Mouse (Mus musculus): ENCODE results near the gene Cercam.
"Not testable (repeated sequence)": the region's sequence is repeated elsewhere in the genome, so short reads cannot be mapped to it uniquely, and the experiment has no call there.

Gene Cercam

DNA sequence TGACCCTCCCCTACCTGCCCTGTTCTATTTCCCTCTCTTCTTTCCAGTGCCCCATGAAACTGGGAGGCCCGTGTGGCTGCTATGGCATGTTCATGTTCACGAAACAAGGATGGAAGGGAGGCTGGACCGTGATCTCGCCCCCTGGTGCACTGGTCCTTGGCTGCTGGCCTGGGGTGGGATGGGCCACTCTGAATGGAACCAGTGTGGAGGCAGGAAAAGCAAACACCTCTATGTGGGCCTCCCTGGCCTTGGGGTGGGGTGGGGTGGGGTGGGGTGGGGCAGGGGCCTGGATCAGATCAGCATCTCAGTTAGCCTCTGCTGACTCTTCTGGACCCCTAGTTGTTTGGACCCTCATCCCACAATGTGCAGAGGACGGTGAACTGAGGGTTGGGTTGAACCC lies 15.2 kb upstream of the Cercam start:
- no peak for DNase-seq (ENCODE audit: low read depth, low spot score)

DNA sequence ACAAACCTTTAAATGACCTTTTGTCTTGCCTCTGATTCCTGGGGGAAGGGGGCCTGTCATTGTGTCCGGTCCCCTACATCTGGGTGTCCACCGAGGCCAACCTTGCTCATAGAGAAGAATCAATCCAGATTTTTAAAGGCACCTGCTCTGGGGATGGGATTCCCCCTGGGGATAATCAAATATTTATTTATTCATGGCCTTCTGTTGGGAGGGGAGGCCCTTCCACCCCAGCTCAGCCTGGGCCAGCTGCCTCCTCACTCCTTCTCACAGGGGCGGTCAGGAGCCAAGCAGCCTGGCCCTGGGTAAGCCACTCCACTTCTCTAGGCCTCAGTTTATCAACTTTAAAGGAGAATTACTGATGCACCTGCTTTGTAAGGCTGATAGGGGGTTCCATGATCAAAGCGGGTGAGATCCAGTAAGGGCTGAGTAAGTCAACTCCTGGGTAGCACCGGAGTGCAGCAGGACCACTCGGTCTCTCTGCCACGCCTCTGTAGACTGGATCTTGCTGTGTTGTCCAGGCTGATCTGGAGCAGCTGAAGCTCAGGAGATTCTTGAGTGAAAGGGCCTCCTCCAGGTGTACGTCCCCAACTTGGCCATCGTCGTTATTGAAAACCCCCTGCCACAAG lies 13.3 kb upstream of the Cercam start:
- no peak for DNase-seq (ENCODE audit: low read depth, low spot score)

DNA sequence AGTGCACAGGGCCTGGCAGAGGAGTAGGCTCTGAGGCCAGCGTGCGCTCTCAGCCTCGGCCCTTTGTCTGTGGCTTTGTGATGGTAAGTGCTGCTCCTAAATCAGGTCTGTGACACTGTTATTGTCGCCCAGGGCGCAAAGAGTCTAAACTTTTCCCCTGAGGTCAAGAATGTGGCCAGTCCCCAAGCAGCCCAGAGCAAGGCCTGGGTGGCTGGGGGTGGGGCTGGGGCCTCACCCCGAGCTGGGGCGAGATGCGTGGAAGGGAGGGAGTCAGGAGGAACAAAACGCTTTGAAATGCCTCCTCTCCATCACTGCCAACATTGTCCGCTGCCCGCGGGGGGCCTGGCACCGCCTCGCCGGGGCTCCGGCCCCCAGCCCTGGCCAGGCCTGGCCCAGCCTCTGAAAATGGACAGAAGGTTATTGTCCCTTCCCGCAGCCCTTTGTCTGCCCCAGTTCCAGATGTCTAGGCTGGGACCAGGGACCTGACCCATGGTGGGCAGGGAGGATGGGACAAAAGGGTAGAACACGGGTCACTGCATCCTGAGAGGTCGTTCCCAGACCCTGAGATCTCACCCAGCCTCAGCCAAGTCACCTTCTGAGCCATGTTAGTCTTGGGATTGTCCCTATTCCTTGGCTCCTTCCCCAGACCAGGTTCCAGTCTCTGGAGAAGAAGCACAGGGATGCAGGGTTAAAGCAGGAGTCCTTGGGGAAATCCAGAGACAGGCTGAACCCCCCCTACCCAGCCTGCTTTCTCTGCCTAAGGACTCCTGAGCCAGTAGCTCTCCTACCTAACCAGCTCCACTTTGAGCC lies 12.3 kb upstream of the Cercam start:
- DNase-seq (ENCODE audit: low read depth, low spot score), result no peak

GRCm38 (mm10) chr2:29857341-29857740 lies 11.6 kb upstream of the Cercam start:
- DNase-seq (ENCODE audit: low read depth, low spot score), result no peak

DNA sequence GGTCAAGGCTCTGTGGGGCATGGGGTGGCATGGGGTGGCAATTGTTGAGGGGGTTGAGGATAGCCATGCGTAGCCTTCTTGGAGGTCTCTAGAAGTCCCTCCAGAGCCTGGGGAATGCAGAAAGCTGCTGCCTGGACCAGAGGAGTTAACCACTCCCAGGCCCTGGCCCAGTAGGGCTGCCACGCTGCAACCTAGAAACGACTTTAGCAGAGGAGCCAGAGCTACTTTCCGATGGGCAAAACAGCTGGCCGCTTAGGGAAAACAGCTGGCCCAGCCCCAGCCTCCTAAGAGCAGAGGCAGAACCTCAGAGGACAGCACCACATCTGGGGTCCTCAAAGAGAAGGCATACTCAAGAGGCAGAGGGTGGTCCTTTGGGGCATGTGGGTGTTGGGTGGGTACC lies 11.0 kb upstream of the Cercam start:
- no peak for DNase-seq (ENCODE audit: low read depth, low spot score)

GRCm38 (mm10) chr2:29858748-29859473 lies 10.1 kb upstream of the Cercam start:
- DNase-seq (ENCODE audit: low read depth, low spot score), result peak; percentile 29

DNA sequence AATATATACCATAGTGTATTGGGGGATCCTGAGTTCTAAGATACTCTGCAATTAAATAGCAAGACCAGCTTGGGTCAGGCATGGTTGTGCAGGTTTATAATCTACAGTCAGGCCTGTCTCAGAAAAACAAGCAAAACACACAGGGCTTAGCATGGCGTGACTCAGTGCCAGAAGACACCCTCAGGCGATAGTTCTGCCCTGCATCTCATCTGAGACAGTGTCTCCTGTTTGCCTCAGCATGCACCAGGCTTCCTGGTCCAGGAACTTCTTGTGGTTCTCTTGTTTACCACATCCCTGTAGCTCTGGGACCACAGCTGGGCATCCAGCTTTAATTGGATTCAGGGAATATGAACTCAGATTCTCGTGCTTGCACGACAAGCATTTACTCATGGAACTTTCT lies 3.8 kb upstream of the Cercam start:
- no peak for DNase-seq (ENCODE audit: low read depth, low spot score)

GRCm38 (mm10) chr2:29869646-29870451 lies 885 bp downstream of the Cercam start:
- no peak for DNase-seq (ENCODE audit: low read depth, low spot score)

DNA sequence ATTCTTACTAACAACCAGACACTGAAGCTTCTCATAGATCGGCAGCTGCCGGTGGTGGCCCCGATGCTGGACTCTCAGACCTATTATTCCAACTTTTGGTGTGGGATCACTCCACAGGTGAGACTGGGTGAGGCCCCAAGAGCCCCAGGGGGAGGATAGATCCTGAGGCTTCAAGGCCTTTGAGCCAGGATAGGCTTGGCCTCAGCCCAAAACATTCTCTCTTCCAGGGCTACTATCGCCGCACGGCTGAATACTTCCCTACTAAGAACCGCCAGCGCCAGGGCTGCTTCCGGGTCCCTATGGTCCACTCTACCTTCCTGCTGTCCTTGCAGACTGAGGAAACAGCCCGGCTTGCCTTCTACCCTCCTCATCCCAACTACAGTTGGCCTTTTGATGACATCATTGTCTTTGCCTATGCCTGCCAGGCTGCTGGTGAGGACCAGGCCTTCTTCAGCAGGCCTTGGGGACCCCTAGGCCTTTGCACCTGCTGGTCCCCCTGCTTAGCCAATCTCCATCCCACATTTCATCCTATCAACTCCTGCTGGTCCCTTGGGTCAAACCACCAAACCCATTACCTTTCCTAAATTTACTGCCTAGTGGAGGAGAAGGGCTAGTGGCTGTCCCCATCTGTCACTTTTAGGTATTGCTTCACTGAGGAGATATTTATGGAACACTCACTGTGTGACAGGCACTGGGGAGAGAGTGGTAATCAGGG lies 3.8 kb downstream of the Cercam start:
- DNase-seq (ENCODE audit: low read depth, low spot score), result no peak

GRCm38 (mm10) chr2:29873801-29874200 lies 4.8 kb downstream of the Cercam start:
- DNase-seq (ENCODE audit: low read depth, low spot score), result no peak

DNA sequence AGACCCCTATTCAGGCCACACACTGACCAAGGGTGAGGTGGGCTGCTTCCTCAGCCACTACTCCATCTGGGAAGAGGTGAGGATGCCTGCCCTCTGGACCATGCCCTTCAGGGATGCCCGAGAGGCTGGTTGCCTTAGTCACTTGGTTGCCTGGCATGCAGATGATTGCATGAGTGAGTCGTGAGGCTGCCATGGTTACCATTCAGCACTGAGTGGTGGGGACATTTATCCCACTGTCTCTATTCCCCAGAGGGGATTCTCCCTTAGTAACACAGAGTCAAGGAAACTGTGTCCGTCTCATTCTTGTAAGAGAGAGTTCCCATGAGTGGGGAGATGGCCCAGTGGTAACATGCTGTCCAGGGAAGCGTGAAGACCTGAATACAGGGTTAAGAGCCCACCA lies 9.1 kb downstream of the Cercam start:
- DNase-seq (ENCODE audit: low read depth, low spot score), result no peak

GRCm38 (mm10) chr2:29879191-29879590 lies 10.2 kb downstream of the Cercam start:
- DNase-seq (ENCODE audit: low read depth, low spot score), result no peak

GRCm38 (mm10) chr2:29879964-29880830 lies 11.2 kb downstream of the Cercam start:
- no peak for DNase-seq (ENCODE audit: low read depth, low spot score)

DNA sequence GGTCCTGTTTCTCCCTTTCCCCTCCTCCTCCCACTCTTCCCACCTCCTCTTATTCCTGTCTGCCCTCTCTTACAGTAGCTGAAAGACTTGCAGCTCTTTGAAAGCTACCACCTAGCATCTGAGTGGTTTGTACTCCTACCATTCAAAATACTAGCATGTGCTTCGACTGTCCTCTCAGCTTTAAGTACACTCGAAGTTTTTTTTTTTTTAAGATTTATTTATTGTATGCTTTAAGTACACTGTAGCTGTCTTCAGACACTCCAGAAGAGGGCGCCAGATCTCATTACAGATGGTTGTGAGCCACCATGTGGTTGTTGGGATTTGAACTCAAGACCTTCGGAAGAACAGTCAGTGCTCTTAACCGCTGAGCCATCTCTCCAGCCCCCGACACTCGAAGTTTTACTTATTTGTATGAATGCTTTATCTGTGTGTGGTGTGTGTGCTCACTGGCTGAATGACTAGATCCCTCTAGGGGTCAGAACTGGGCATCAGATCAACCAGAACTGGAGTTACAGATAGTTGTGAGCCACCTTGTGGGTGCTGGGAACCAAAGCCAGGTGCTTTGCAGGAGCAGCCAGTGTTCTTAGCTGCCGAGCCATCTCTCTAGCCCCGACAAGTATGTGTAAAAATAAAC lies 17.8 kb downstream of the Cercam start:
- DNase-seq (ENCODE audit: low read depth, low spot score), result not testable (repeated sequence)

GRCm38 (mm10) chr2:29889066-29889944 lies 20.3 kb downstream of the Cercam start, which contains the start of gene Odf2:
Gene Odf2, plus strand, starts transcription at chr2:29889221.
- DNase-seq (ENCODE audit: low read depth, low spot score), result peak; percentile 99

- DNase-seq (ENCODE audit: low read depth, low spot score), result peak; percentile 52
These were observed 21.2 kb downstream of the Cercam start for GRCm38 (mm10) chr2:29889991-29890833.

GRCm38 (mm10) chr2:29891773-29892172 lies 22.8 kb downstream of the Cercam start:
- no peak for DNase-seq (ENCODE audit: low read depth, low spot score)

DNA sequence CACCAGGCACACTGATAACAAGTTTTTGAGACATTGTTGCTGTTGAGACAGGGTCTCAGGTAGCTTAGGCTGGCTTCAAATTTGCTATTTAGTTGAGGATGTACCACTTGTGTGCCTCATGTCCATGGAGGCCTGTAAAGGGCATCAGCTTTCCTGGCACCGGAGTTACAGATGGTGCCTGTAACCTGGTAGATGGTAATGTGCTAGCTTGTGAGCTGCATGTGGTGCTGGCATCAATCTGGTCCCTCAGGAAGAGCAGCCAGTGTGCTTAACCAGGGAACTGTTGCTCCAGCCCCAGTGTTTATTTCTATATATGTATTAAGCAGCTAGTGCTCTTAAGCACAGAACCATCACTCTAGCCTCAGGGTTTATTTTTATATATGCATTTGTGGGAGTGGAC lies 27.1 kb downstream of the Cercam start:
- no peak for DNase-seq (ENCODE audit: low read depth, low spot score)

All from retina, postnatal 7 days (tissue).